10 mouse cellular contexts compared by ENCODE assay signal in the genomic region with DNA sequence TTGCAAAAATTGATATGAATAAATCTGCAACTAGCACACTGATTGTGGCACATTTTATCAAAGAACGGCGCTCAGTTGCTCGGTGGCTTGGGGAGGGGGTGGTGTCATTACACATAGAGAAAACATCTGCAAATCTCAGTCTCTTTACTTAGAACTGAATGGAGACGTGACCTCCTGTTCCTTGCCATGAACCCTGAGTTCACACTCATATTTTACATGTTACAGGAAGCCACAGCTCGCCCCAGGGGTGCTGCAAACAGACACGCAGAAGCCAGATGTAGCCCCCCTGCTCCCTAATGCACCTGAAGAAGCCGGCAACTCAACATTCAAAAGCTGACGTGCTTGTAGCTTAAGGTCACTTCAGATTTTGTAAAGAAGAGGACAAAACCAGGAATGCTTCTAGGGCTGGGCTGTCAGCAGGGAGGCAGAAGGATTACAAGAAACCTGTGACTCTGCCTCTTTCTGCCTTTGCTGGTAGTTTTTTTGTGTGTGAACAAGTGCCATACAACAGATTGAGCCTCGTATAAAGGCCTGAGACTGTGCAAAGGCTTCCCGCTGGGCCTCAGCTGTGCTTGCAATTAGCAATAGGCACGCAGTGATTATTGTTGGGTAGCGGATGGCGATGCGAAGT. TPM values are rescaled to one million over a fixed set of nuclear protein-coding genes. Genes with fewer than 3 reads are reported as not detected.
DNase-seq lines count a peak whose midpoint lies in the region; ATAC-seq lines count a peak whose summit lies in the region.
"Had no signal": no experiment of that assay in that cellular context is flagged by ENCODE, and none has a peak within 500 bp of the region (broad histone marks: within the 10 kb centered on the region; RNA-seq: fewer than 3 reads in every experiment).

No protein-coding gene starts in this region.

- H3K27me3 ChIP-seq in embryonic facial prominence, embryonic 10.5 days (replicated peaks; ENCODE audit: low read depth, poor library complexity, severe bottlenecking) = peaks cover 95% of the 10 kb centered on the region
- H3K27me3 ChIP-seq in hindbrain, embryonic 16.5 days (replicated peaks; ENCODE audit: control insufficient read depth, insufficient read depth, low read length) = peaks cover 12% of the 10 kb centered on the region
- H3K27me3 ChIP-seq in neural tube, embryonic 12.5 days (replicated peaks) = peaks cover 65% of the 10 kb centered on the region

- H3K9me3 ChIP-seq in embryonic facial prominence, embryonic 10.5 days = no peaks in the 10 kb centered on the region
- H3K9me3 ChIP-seq in hindbrain, embryonic 16.5 days (ENCODE audit: control insufficient read depth, low read length) = no peaks in the 10 kb centered on the region
- no peaks in the 10 kb centered on the region for H3K9me3 ChIP-seq in neural tube, embryonic 12.5 days

- no peak overlapping the region for H3K9ac ChIP-seq in hindbrain, embryonic 16.5 days (ENCODE audit: low read depth, low read length)
- H3K9ac ChIP-seq in neural tube, embryonic 12.5 days = no peak overlapping the region

- 0 out of 2 replicates have a peak overlapping the region, but pooled peaks have one; percentile 5 for H3K4me3 ChIP-seq in embryonic facial prominence, embryonic 10.5 days
- no peak overlapping the region for H3K4me3 ChIP-seq in hindbrain, embryonic 16.5 days (ENCODE audit: low read length)
- H3K4me3 ChIP-seq in neural tube, embryonic 12.5 days = no peak overlapping the region

- no peaks in the 10 kb centered on the region for H3K36me3 ChIP-seq in embryonic facial prominence, embryonic 10.5 days (replicated peaks)
- H3K36me3 ChIP-seq in hindbrain, embryonic 16.5 days (ENCODE audit: control insufficient read depth, insufficient read depth, low read length) = no peaks in the 10 kb centered on the region
- no peaks in the 10 kb centered on the region for H3K36me3 ChIP-seq in neural tube, embryonic 12.5 days

- H3K4me1 ChIP-seq in embryonic facial prominence, embryonic 10.5 days = peaks cover 65% of the 10 kb centered on the region
- peaks cover 14% of the 10 kb centered on the region for H3K4me1 ChIP-seq in hindbrain, embryonic 16.5 days (ENCODE audit: control insufficient read depth, insufficient read depth, low read depth, low read length)
- H3K4me1 ChIP-seq in neural tube, embryonic 12.5 days = peaks cover 20% of the 10 kb centered on the region

- DNase-seq in cerebellum, adult 11 months = peak; percentile 69
- peak; percentile 47 for DNase-seq in embryonic facial prominence, embryonic 10.5 days (ENCODE audit: low spot score)
- no peak for DNase-seq in frontal cortex, postnatal 10 days (ENCODE audit: low spot score in 2 of 2)
- no peak for DNase-seq in MN1 (ENCODE audit: low spot score)
- no peak for DNase-seq in ovary, postnatal 14 days (ENCODE audit: low spot score)
- DNase-seq in T-cell, adult 2 months (ENCODE audit: low spot score) = no peak
- DNase-seq: lung, postnatal 14 days; thymus, adult 2 months had no signal

- no peak overlapping the region for H3K4me2 ChIP-seq in hindbrain, embryonic 16.5 days (ENCODE audit: low read length)
- H3K4me2 ChIP-seq in neural tube, embryonic 12.5 days (replicated peaks) = no peak overlapping the region

- peak; percentile 68 for ATAC-seq in hindbrain, embryonic 16.5 days
- ATAC-seq in neural tube, embryonic 12.5 days (ENCODE audit: low FRiP score, low read depth) = peak; percentile 46

- H3K27ac ChIP-seq in embryonic facial prominence, embryonic 10.5 days (replicated peaks) = peak overlapping the region; percentile 54; the same call in 1 of the 2 replicates
- H3K27ac ChIP-seq in hindbrain, embryonic 16.5 days (ENCODE audit: low read depth, low read length) = no peak overlapping the region
- H3K27ac ChIP-seq in neural tube, embryonic 12.5 days = no peak overlapping the region

- WGBS in embryonic facial prominence, embryonic 10.5 days = 8% methylated on average over 14 of the region's 14 CpGs
- WGBS in hindbrain, embryonic 16.5 days = 14% methylated on average over 14 of the region's 14 CpGs
- WGBS in neural tube, embryonic 12.5 days = 6% methylated on average over 14 of the region's 14 CpGs

RNA-seq across cellular contexts. Expression of gene Fezf2, which starts 40.9 kb away (rescaled TPM):
- 2.8 and 3.2 TPM in 2 replicates for polyA plus RNA-seq in embryonic facial prominence, embryonic 10.5 days (2016; fragmentation: Nextera tagmentation; extraction: Ambion mirVana)
- polyA plus RNA-seq in hindbrain, embryonic 16.5 days (2015; fragmentation: Nextera tagmentation; extraction: Ambion mirVana) = 0.06 and 2.3 TPM in 2 replicates
- polyA plus RNA-seq in neural tube, embryonic 12.5 days (2016; fragmentation: Nextera tagmentation; extraction: Ambion mirVana) = not detected in 2 replicates

Comparison
In these comparisons a context has a peak if more than half of its experiments do, and no peak if none do; other contexts are left out.
1. DNase-seq: peak in cerebellum, adult 11 months (single experiment) and embryonic facial prominence, embryonic 10.5 days (single experiment); none in frontal cortex, postnatal 10 days (0 of 2), MN1 (single experiment), ovary, postnatal 14 days (single experiment) and T-cell, adult 2 months (single experiment).